Mouse (Mus musculus) ES-Bruce4 (cell line): ENCODE measurements around the gene Gbp6.

Source experiments
- CTCF ChIP-seq: IDR thresholded peaks from one replicate; pipeline ENCODE4 v1.8.1; 2011; ENCODE audit warnings: low read depth, low read length
- EP300 ChIP-seq: IDR thresholded peaks from 2 replicates; pipeline ENCODE4 v1.6.1; 2011; ENCODE audit warnings: low read depth, low read length; ENCODE audit not compliant: insufficient read depth
- POLR2A ChIP-seq: IDR thresholded peaks from one replicate; pipeline ENCODE4 v1.8.1; 2011; ENCODE audit warnings: low read length; ENCODE audit not compliant: insufficient read depth

- TF ChIP-seq CTCF (no peak), POLR2A (no peak), EP300 (no peak)
Observed at GRCm38 (mm10) chr5:105322543-105322942, 29.0 kb upstream of the Gbp6 start.
